Mouse (Mus musculus): ENCODE data around the gene Erg28. TPM values are rescaled to one million over a fixed set of nuclear protein-coding genes. Genes with fewer than 3 reads are reported as not detected.

Erg28 gene
- 10 to 100 TPM; 13.2 to 17.4 TPM for total RNA-seq (2023)

DNA sequence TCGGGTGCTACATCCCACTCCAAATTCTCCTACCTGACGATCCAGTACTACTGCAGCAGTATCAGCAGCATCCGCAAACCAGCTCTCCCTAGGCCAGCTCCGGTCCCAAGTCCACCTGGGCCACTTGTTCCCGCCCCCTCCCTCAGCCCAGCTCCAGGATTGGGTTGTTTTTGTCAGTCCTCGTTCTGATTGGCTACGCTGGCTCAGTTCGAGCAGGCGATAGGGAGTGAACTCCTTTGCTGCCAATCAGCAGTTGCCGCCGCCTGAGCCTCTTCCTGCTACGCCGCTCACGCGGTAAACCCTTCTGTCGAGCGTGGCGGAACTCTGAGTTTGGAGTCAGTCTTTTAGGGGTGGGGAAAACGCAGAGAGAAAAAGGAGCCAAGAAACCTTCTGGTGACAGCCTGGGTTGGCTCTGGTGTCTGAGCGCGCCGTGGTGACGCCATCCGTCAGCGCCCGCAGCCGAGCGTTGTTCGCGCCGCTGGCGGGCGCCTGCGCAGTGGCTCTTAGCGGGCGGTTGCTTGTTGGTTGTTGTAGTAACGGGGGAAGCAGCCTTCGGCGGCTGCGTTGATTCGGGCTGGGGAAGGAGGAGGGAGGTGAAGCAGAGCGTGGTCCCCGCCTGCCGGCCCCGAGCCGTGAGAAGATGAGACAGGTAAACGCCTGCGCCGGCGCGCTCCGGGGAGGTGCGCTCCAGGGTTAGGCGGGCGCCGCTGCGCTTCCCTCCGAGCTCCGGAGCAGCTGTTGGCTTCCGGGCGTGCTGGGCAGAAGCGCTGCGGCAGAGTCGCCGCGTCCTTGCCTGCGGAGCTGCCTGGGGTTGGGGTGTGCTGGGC is at the start of gene Erg28, which contains the start of gene Ttll5:
Gene Erg28, minus strand, starts transcription at position 113 of the 827 bp plus-strand sequence.
Gene Ttll5, plus strand, starts transcription at position 222 of the 827 bp plus-strand sequence.

Other genes with a start within 250 kb of the Erg28 start
- 10 to 100 TPM; 83.7 to 89.9 TPM for gene Jdp2, start 225.5 kb downstream of the Erg28 start, total RNA-seq (2023)
- 10 to 100 TPM; 12.2 to 17.4 TPM for gene Batf, start 137.9 kb downstream of the Erg28 start, total RNA-seq (2023)
- gene Flvcr2, start 78.0 kb downstream of the Erg28 start, total RNA-seq (2023), result not detected
- 10 to 100 TPM; 10.6 to 14.9 TPM for gene Ttll5, start 109 bp upstream of the Erg28 start, total RNA-seq (2023)